Mouse (Mus musculus): Measurements from ENCODE around the gene Dll3.

Gene Dll3

DNA sequence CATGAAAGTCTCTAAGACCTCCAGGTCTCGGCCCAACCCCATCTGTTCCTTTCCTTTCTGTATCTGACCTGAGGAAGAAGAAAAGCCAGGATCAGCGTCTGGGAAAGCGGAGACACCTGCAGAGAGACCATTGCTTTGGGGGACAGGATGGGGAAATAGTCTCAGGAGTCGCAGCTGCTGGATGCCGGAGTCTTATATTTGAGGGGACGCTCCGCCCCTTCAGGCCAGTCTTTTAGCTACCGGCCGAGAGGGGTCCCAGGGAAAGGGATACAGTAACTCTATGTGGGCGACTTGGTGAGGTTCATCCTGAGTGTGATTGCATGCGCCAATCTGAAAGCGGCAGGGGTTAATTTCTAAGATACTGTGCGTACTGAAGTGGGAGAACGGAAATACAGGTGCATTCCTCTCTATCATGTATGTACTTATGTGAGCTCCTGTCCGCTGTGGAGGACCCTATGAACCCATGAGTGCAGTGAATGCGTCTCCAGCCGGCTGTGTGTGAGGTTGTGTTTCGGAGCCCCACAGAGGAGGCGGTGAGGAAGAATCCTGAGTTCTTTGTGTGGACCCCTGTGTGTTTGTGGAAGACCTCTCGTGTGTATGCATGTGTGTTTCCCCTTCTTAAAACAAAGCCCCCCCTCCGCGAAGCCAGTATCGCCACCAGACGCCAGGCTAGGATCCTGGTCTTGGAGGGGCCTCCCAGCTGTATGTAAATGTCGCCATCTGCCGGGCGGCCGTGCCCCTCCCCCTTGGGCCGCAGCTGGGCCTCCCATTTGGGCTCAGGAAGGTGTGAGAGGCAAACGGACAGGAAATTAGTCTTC is at the start of gene Dll3:
Dll3 (minus strand) TSS at position 623 of the 818 bp plus-strand sequence.
- DNase-seq (ENCODE audit: low spot score): peak; percentile 51

DNA sequence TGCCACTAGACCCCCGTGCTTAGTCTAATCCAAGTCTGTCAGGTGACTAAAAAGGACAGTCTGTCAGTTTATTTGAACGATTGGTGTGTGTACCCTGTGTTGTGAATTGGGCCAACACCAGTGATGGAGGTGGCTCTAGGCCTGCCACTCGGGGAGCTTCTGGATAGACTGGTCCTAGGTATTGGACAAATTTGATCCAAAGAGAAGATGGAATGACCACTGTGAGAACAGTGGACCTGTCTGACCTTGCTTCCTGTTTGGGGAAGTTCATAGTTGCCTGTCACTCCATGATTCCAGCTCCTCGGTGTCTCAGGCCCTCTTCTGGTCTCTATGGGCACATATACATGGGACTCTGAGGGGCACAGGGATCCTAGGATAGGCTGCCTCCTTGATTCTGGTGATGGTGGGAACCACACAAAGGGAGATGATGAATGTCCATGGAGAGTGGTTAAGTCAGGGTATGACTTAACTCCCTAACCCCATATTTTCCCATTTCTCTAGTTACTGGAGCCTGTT is 49.7 kb upstream of the Dll3 start:
- DNase-seq (ENCODE audit: low spot score): no peak

GRCm38 (mm10) chr7:28350155-28350883 is 48.3 kb upstream of the Dll3 start, which contains the start of gene Rps16:
TSS of gene Rps16 (plus strand) at chr7:28350652.
- peak; percentile 98 for DNase-seq (ENCODE audit: low spot score)

GRCm38 (mm10) chr7:28348601-28349000 is 46.6 kb upstream of the Dll3 start:
- DNase-seq (ENCODE audit: low spot score): no peak

- no peak for DNase-seq (ENCODE audit: low spot score)
Measured at GRCm38 (mm10) chr7:28347746-28348145, 45.7 kb upstream of the Dll3 start.

DNA sequence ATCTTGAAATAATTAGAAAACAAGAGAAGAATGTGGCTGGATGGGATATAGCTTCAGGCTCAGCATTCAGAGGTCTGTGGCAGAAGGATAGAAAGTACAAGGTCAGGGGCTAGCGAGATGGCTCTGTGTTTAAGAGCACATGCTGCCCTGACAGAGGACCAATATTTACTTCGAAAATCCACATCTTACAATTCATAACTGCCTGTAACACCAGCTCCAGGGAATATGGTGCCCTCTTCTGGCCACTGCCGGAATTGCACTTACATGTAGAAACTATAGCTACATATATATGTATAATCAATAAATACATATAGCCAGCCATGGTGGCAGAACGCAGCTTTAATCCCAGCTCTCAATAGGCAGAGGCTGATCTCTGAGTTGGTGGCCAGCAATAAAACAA is 42.6 kb upstream of the Dll3 start:
- DNase-seq (ENCODE audit: low spot score): peak; percentile 51

GRCm38 (mm10) chr7:28341381-28341780 is 39.3 kb upstream of the Dll3 start:
- no peak for DNase-seq (ENCODE audit: low spot score)

DNA sequence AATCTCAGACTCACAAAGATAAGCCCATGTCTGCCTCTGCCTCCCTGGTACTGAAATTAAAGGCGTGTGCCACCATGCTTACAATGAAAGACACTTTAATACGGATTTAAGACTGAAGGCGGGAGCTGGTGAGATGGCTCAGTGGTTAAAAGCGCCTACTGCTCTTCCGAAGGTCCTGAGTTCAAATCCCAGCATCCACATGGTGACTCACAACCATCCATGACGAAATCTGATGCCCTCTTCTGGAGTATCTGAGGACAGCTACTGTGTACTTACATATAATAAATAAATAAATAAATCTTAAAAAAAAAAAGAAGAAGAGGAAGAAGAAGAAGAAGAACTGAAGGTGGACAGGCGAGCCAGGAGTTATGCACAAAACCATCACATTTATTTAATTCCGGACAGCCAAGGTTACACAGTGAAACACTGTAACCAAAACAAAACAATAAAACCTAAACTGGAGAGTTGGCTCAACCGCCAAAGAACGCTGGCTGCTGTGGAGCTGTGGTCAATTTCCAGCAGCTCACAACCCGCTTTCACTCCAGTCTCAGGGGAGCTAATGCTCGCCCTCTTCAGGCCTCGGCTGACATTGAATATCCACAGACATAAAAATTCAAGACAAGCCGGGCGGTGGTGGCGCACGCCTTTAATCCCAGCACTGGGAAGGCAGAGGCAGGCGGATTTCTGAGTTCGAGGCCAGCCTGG is 37.3 kb upstream of the Dll3 start:
- DNase-seq (ENCODE audit: low spot score): peak; percentile 35

DNA sequence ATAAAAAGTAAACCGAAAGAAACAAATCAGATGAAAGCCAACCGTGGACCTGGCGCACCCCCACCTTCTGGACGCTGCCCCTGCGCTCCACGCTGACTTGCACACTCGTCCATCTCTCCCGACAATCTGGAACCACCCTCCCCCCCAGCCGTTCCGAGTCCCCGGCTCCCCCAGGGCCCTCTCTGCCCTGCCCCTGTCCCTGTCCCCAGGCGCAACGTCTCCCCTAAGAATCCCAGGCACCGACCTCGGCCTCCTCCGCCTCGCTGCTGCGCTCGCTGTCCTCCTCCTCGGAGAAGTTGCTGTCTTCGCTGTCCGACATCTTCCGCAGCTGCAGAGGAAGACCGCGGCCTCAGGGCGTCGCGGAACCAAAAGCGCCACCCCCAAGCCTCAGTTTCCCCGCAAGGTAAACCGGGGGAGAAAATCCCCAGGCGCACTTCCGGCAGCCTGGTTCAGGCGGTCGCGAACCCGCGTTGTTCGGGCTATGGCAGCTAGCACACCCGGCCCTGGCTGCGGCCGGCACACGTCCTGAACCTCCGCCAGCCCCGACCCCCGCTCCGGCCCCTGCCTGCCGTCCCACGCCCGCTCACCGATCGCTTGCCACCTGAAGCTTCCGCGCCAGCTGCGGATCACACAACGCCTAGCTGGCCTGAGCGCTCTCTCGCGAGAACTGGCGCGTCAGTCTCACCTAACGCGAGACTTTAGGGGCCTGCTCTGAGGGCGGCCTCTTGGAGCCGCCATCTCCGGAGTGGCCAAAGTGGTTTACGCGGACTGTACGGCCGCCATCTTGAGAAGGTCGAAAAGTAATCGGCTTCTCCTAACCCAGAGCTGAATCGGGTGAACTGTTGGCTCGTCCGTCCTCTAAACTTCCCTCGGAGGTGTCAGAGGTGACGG is 36.3 kb upstream of the Dll3 start, which contains the start of gene Supt5:
Supt5 (minus strand) TSS at position 639 of the 891 bp plus-strand sequence.
- DNase-seq (ENCODE audit: low spot score): peak; percentile 97

GRCm38 (mm10) chr7:28335471-28335870 is 33.4 kb upstream of the Dll3 start:
- no peak for DNase-seq (ENCODE audit: low spot score)

DNA sequence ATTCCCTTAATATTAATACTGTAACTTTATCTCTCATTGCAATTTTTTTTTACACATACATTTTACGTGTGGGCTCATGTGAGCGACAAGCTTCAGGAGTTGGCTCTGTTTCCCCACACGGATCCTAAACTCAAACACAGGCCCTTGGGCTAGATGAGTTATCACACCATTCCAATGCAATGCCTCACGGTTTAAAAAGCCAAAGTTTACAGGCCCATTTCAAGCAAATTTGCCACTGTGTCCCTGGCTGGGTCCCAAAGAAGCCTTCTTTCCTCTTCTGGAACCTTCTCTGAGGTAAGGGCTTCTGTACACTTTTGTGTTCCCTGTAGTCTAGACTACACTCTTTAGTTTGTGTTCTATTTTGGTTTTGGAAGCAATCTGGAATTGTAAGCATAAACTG is 32.5 kb upstream of the Dll3 start:
- no peak for DNase-seq (ENCODE audit: low spot score)

DNA sequence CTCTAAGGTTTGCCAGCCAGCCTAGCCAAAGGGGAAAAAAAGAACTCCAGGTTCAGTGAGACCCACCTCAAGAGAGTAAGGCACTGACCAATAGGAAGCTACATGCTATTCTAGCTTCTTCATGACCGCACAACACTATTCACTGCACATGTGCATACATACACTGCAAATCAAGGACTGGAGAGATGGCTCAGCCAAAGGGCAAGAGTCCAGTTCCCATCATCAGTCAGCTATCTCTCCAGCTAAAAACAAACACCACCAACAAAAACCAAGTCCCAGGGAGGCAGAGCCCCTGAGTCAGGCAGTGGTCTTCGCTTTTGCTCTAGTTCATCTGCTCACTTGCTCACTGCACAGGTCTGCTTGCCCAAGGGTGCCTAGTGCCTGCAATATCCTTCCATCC is 26.2 kb upstream of the Dll3 start:
- peak; percentile 64 for DNase-seq (ENCODE audit: low spot score)

GRCm38 (mm10) chr7:28326457-28326856 is 24.4 kb upstream of the Dll3 start:
- DNase-seq (ENCODE audit: low spot score): no peak

DNA sequence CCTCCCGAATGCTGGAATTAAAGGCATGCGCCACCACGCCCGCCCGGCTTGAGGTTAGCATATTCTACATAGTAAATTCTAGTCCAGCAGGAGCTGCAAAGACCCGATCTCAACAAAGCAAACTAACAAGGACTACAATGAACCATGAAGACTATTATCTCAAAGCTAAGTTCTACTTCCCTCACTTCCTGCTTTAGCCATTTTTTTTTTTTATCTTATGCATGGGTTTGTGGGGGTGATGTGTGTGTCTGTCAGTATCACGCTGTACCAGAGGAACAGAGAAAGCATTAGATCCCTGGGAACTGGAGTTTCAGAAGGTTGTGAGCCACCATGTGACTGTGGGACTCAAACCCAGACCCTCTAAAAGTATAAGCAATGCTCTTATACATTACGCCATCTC is 23.3 kb upstream of the Dll3 start:
- DNase-seq (ENCODE audit: low spot score): no peak

- DNase-seq (ENCODE audit: low spot score): no peak
Measured at GRCm38 (mm10) chr7:28321974-28322720, 20.1 kb upstream of the Dll3 start.

GRCm38 (mm10) chr7:28318714-28319113 is 16.7 kb upstream of the Dll3 start:
- DNase-seq (ENCODE audit: low spot score): no peak

- no peak for DNase-seq (ENCODE audit: low spot score)
Measured at GRCm38 (mm10) chr7:28318036-28318435, 16.0 kb upstream of the Dll3 start.

DNA sequence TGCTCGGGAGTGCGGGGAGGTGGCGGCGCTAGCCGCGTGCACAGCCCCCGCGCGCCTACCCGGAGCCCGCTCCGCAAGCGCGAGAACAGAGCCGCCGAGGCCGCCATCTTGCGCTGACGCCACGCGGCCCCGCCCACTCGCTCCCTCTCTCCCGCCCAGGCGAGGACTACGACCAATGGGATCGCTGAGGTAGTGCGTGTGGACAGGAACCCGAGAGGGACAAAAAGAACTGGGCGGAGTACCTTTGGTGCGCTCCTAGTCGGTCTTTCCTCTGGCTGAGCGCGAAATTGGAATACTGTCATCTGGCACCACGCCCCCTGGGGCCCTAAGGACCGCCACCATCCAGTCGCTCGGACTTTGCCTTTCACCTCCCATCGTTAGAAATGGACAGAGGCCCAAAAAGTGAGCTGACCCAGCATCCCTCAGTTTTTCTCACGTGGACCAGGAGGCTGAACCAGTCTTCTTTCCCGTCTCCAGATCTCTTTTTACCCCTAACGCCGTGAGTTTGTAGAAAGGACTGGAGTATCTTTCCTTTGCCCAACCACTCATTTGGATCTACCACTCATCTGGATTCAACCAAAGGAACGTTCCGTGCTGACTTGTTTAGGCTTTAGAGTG is 10.0 kb upstream of the Dll3 start, which contains the start of gene Timm50:
Timm50 (minus strand) TSS at position 147 of the 618 bp plus-strand sequence.
- peak; percentile 97 for DNase-seq (ENCODE audit: low spot score)

DNA sequence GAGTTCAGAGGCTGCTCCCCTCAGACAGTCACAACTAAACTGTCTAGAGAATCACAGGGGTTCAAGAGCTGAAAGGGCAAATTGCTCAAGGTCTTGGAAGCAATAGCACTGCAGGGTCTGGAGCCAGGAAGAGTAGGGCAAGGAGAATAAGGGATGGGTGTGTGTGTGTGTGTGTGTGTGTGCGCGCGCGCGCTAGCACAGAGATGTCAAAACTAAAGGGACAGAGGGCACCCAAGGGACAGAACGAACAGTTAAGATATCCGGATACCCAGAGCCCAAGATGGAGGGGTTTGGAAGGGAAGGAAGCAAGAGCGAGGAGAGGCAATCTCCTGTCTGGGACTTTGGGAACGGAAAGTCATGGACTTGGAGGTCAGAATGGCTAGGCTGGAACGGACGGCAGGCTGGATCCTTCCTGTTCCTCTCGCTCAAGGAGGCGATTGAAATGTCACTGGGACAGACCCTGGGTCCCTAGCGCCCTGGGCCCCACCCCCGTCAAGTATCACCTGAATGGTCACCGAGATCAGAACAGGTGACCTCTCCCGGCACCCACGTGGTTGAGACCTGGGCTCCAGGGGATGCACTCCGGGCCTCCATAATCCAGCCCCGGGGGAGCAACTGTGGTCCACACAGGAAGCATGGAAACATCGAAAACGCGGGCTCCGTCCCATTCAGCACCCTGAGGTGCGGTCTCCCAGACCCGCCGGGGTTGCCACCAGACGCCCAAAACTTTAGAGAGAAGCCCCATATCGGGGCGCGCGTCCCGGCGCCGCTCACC is 9.3 kb upstream of the Dll3 start:
- DNase-seq (ENCODE audit: low spot score): peak; percentile 24
